Mouse (Mus musculus) stomach, postnatal 0 days (tissue): ENCODE measurements at regions not wholly inside any gene's neighbourhood (a gene's known extent, or its start where the extent isn't known, plus 50 kb on each side); places are given as distances from the start of the nearest gene placed in this dataset.

ENCODE experiments used
- CTCF ChIP-seq: IDR thresholded peaks from 2 replicates; pipeline ENCODE4 v1.5.1; 2016; ENCODE audit warnings: antibody characterized with exemption, low read depth, mild to moderate bottlenecking, moderate library complexity
- EP300 ChIP-seq: optimal IDR thresholded peaks from 2 replicates; pipeline ENCODE3; 2016; ENCODE audit warnings: antibody characterized with exemption

- no peak for TF ChIP-seq CTCF
- TF ChIP-seq EP300: no peak
Observed at GRCm38 (mm10) chr2:166215191-166215590, 59.7 kb upstream of the Sulf2 start.
